Mouse (Mus musculus) left cerebral cortex, adult 18-20 months (tissue): Measurements from ENCODE around the gene Gclm. TPM values are rescaled to one million over a fixed set of nuclear protein-coding genes. Genes with fewer than 3 reads are reported as not detected.
"Not testable (repeated sequence)": the region's sequence is repeated elsewhere in the genome, so short reads cannot be mapped to it uniquely, and the experiment has no call there.

Source experiments
- DNase-seq, 2 experiments: peaks; one replicate each; pipeline ENCODE4 v3.0.0; 2021 to 2022; ENCODE audit warnings: low spot score in 2 of 2, mixed read lengths in 1 of 2
- long read RNA-seq, 2 experiments: library from polyadenylated mRNA; stranded (forward); transcript quantifications; one replicate each; pipeline ENCODE4 v2.0.0; 2021
- total RNA-seq, 2 experiments: library from RNA; stranded (reverse); gene quantifications; 2 replicates each; pipeline ENCODE4 v1.2.3; 2021

The Gclm gene
- 10 to 100 TPM; 61.1 to 70.6 TPM for total RNA-seq
- long read RNA-seq, experiment 1, full-length matches to known transcripts = 71 of 85 reads
- long read RNA-seq, experiment 1, partial matches to known transcripts = 1 of 85 reads
- long read RNA-seq, experiment 1, other reads (novel, unspliced or antisense) = 13 of 85 reads
- long read RNA-seq, experiment 2, full-length matches to known transcripts = 53 of 59 reads
- long read RNA-seq, experiment 2, partial matches to known transcripts = 0 of 59 reads
- long read RNA-seq, experiment 2, other reads (novel, unspliced or antisense) = 6 of 59 reads

DNA sequence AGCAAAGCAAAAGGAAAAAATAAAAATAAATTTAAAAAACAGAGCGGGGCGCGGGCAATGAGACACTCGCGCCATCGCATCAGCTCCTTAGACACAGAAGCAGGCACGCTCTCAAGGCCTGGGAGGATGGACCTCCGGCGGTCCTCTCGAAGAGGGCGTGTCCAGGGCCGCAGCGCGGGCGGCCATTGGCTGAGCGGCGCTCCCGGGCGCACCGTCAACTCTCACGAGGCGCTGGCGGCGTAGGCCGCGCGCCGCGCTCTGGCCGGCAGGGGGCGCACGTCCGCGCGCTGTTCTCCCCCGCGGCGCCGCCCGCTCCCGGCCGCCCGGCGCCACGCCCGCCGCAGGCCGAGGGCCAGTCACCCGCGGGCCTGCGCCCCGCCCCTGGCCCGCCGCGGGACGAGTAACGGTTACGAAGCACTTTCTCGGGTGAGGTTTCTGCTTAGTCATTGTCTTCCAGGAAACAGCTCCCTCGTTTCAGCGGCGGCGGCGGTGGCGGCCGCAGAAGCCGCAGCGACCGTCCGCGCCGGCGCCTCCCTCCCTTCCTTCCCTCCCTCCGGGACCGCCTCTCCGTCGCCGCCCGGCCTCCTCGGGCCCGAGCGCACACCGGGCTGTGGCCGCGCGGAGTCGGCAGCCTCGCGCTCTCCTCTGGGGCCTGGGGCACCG, at the start of gene Gclm:
Gclm (plus strand) TSS at position 343 of the 663 bp plus-strand sequence.
- DNase-seq = peak; percentile 87 to 94

DNA sequence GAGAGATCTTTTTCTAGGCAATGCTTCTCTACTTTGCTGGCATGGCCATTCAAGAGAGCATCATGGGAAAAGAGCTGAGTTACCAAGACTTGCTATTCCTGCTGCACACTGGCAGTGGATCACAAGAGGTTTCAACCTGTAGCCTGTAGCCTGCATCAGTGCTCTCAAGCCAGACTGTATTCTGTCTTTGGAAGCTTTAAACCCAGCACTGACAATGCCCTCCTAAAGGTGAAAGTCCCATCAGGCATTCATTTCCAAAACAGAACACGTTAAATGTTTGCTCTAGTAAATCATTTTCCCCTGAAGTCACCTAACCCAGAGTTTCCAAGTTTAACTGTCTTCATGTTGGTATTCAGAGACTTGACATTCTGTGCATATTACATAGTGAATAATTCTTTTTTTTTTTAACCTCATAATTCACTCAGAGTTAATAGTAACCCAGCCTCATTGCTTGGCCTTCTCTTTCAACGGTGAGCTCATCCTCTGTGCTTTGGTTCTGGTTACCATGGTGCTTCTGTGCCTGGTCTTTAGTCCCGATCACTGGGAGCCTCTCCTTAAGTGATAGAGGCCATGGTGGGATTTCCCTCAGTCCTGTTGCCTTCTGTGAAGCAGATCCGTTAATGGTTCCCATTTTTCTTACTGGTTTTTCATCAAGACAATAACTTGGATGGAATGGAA, 48.6 kb upstream of the Gclm start:
- DNase-seq = no peak

DNA sequence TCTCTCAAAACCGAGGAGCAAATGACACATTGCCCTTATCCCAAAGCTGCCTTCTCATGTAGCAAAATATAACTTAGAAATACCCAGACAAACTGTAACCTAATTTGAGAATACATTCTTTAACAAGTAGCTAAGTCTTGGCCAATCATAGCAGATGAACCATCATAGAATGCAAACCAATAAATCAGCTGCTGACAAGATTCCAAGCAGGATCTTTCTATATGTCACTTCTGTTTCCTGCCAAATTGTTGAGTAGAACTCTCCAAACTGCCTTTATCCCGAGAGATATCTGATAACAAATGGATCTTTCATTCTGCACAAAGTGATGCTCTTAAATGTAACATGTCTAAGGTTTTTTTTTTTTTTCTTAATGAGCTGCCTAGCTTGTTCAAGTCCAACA, 46.8 kb upstream of the Gclm start:
- no peak for DNase-seq

DNA sequence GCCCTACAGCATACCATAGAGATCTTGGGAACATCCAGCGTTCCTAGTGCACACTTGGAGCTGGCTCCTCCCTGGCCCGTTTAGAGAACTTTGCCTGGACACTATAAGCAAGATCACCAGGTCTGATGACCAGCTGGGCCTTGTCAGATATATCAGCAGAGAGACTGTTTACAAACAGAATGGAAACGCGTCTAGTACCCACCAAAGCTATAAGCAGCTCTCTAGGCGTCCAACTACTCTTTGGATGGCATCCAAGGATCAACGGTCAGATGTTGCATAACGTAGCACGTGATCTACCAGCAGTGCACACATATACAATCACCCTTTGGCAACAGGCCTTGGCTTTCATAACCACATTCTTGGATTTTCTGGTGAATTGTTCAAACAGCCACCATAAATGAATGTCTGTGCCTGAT, 46.4 kb upstream of the Gclm start:
- no peak for DNase-seq

DNA sequence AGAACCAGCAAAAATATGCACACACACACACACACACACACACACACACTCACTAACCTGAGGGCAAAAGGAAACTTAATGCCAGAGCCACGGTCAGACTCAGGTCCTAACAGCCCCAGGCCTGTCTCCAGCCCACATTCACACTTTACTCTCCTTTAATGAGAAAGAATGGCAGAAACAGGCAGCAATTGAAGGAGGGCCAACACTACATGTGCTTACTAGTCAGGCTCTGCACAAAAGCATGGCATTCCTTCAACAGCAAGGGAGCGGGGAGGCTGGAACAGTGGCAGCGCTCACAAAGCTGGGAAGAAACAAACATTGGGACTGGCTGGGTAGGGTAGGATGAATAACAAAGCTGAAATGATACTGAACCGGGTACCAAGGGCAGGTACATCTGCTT, 45.8 kb upstream of the Gclm start:
- no peak for DNase-seq

DNA sequence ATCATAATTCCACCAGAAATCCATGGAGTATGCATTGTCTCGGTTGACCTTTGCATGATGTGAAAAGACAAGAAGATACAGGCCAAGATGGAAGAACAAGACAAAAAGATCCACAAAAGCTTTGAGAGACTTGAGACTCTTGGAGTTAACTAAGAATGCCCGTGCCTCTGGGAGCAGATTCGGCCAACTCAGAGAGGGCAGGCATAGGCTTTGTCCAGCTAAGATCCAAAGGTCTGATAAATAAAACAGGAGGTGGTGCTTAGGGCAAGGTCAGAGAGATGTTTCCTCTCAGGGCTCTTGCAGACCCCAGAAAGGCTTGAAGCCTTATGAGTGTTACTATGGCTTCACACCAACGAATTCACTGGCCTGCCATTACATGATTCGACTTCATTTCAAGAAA, 45.3 kb upstream of the Gclm start:
- DNase-seq = no peak

DNA sequence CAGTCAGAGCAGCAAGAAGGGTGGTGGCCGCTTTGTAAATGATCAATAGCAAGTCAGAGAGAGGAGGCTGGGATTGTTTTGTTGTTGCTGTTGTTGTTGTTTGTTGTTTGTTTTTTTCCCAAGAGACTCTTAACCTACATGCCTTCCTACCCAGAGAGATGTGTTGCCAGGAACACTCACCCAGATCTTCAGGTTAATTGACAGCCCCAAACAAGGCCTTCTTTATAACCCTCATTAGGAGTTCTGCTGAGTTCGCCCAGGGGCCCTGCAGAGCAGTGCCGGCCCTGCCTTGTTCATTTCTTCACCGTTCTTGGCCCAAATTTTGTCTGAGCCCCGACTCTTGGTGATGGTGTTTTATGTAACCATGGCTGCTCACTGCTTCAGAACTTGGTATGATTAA, 44.9 kb upstream of the Gclm start:
- peak in 1 of 2 experiments; percentile 4 for DNase-seq

DNA sequence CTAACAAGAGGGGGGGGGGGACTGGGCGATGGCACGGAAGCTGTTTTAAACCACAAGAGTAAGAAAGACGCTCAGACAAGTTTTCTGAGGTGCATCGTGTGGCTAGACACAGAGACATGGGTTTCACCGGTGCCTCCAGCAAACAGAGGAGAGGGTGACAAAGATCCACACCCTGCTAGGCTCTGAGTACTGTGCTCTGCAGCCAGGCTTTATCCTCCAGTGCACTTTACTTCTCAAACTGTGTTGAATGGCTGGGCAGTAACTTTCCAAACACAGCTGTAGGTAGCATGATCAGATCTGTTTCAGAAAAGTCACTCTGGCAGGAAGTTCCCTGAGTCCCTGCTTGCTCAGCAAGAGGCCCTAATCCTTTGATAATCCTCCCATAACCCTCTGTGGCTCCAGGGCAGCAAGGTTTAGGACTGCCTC, 43.0 kb upstream of the Gclm start:
- no peak for DNase-seq

DNA sequence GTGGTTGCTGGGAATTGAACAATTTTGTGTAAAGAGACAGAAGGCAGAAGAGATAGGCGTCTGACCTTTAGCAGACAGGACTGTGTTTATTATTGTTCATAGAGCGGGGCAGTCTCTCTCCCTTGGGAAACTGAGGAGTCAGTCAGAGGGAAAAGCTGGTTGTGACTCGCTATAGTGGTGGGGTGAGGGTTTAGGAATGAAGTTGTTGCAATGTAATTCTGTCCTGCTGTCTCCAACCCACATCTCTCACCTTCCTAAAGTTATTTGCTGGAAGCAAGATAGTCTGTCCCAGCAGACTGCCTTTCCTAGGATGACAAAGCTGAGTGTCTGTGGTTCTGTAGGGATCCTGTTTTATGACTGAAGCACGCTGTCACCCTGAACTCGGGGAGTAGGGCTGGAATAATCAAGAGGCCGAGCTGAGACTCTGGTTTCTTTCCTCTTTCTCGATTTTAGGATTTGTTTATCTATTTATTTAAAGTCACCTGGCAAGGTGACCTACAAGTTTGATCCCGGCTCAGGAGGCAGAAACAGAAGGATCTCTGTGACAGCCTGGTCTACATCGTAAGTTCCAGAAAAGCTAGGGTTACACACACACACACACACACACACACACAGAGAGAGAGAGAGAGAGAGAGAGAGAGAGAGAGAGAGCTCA, 41.6 kb upstream of the Gclm start:
- DNase-seq = no peak

DNA sequence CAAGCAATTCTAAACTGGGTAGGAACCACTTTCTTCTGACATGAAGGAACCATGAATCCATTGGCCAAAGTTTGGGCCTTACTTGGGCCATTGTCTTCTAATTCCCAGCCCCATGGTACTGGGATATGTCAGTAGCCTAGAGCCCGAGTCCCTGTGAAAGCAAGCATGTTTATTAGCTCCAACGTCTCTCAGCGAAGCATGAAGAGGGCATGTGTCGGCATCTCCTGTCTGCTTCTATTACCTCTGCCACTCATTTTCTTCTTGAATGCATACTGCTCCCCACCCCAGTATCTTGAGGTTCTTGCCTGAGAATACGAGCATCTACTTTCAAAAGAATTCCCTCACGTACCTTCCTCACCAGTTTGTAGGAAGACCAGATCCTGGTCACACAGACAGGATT, 39.6 kb upstream of the Gclm start:
- DNase-seq = no peak

DNA sequence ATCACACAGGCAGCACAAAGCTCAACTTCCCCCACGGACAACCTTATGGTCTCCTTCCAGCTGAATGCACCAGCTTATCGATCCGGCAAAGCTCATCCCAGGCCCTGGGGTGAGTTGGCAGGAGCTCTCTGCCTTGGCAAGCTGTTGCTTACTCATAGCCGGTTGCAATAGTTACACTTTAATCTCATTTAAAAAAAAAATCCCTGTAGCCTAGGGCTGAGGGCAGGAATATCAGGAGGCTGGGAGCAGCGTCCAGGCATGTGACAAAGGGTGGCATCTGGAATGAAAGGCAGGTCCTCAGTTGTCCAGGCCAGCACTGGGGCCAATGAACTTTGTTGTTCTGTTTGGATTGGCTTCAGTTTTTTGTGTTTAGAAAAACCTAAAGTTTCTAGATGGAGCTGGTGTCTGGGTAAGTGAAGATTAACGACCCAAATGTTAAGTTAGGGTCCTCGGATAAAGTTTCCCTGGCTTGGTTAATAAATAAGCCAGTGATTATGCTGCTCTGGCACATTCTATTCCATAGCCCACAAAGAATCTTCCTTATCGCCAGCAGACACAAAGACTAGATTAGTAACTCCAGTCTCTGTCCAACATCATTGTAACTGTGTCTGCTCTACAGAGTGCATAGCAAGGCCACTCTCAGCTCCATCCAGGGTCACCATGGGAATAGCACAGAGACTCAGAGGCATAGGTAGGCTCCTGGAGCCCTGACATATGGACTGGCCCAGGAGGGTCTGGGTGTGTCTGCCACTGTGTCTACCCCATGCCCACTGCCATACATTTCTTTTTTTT, 38.9 kb upstream of the Gclm start:
- no peak for DNase-seq

DNA sequence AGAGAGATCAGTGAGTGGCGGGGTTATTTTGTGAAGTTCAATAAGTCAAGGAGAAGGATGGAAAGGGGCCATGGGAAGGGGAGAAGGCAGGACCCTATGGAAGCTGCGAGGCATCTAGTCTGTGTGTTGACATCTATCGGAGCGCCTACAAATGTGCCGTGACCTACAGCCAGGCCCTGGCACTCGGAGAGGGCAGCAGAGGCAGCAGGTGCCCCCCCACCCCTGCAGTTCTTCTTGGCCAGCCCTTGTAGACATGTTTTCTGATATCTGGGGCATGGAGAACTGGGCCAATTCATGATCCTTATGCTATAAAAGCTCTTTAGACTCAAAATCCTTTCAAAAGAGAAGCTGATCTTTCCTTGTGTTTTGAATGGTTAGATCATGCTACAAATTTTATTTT, 37.6 kb upstream of the Gclm start:
- no peak for DNase-seq

DNA sequence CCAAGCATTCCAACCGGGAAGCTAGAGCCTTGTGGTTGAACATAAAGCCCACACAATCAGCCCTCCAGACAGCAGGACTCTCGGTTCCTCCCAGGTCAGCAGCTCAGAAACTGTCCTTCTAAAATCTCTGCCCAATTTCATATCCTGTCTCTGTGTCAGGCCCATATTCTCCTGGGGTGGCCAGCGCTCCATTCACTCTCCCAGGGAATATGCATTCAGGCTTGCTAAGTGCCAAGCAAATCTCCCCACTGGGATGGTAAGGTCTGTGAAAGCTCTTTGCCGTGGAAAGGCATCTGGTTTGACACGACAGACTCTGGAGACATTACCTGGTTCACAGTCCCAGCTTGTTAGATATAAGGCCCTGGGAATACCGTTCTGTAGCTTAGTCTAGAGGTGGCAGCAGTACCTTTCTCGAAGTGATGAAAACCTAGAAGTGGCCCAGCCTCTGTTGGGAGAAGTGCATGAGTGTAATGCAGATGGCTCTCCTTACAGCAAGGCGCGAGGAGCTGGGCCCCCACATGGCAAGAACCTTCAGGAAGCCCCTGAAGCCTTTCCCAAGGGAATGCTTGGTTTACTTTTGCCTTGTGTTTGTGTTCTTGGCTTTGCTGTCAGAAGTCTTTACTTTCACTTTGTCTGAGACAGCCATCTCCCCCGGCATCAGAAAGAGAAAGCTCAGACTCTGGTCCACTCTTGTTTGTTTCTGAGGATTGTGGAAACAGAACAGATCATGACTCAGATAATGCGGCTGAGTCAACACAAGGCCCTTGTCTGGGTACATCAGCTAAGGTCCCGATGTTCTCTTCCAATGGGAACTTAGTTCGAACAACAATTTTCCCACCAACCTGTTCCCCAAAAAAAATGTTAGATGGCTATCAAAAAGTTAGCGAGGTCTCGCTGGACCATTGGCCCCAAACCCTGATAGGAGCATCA, 36.8 kb upstream of the Gclm start:
- no peak for DNase-seq

DNA sequence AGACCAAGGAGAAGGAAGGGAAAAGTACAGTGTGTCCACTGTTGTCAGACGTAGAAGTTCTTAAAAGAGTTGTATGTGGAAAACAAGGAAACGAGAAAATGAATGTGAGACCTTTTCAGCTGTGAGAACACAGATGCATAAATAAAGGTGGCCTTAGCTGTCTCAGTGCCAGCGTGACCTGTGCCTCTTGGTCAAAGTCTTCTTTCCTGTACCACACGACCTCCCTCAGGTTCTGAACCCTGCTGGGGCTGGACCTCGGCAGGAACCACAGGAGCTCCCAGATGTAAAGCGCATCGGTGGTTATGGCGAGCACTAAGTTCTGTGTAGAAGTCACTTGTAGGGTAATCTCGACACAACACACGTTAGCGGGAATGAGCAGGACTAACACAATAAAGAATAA, 35.8 kb upstream of the Gclm start:
- no peak for DNase-seq

DNA sequence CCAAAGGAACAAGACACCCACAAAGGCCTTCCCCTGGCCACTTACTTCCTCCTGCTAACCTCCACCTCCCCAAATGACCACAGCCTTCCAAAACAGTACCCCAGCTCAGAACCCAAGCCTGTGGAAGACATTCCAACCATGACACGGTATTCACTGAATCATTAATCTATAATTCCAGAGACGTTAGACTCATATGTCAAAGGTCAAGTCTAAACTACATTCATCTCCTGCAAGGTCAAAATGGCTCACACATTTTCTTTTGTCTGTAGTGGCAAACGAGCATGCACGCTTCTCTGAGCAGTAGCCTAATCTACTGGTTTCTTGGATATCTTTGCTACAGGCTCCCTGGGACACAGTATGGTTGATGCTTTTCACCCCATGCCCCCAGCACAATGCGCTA, 34.9 kb upstream of the Gclm start:
- DNase-seq = no peak

DNA sequence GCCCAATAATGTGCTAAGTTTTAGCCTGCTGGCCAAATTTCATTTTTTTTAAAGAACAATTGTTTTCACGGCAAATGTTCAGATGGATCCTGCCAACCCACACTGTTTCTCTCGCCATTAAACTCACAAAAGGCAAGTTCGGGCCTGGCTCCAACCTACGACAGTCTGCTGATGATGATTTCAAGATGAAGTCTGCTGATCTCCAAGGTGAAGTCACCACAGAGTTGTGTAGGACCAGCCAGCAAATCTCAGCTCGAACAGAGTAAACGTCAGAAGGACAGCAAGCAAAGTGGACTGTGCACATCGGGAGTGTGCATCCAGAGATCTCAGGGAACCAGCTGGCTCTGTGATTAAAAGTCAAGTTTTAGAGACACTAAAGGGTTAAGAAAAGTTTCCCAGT, 34.5 kb upstream of the Gclm start:
- no peak for DNase-seq

DNA sequence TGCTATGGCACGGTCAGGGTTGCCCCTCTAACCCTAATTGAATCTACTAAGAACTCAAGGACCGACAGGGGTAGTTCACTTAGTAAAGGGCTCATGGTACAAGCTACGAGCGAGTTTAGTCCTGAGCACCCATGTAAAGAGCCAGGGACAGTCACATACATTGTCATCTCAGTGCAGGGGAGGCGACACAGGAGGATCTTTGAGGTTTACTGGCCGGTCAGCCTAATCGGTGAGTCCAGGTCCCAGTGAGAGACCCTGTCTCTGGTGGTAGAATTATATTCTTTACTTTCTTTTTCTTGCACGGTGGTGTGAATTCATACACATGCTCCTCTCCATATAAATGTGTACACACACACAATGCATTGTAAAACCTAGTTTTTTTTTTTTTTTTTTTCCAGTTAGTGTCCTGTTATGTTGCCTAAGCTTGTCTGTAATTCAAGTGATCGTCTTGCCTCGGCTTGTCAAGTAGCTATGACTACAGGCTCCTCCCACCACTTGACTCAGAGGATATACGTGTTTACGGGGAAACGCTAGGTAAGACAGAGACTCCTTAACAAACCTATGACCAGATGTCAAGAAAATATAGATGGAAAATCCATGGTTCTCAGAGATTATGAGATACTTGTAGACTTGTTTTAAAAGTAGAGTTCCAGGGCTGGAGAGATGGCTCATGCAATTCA, 33.8 kb upstream of the Gclm start:
- no peak for DNase-seq

DNA sequence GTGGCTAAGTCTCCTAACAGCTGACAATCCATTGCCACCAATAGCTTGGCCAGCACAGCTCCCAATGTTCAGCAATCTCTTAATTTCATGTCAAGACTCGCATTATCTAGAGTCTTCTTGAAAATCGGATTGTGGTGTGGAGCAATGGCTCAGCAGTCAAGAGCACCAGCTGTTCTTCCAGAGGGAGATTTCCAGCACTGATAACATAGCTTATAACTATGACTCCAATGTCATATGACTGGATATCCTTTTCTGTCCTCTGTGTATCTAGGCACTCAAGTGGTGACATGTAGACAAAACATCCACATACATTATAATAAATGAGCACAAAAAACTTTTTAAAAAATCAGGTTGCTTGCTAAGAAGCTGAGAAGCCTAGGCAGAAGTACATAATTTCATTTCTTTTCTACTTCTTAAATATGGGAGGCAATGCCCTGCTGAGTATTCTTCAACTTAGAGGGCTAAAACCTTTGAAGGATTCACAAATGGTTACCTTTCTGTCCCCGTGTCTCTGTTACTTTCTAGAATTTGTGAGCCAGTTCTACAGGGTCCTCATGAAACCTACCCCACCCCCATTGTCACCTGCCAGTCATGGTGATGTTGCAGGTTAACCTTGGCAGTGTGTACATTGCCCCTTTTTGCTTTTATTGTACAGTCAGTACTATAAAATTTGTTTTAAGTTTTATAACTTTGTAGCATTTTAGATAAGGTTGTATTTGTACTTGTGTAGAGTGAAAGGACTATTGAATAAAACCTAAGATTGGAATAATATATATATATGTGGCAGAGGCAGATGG, 23.9 kb upstream of the Gclm start:
- no peak for DNase-seq

DNA sequence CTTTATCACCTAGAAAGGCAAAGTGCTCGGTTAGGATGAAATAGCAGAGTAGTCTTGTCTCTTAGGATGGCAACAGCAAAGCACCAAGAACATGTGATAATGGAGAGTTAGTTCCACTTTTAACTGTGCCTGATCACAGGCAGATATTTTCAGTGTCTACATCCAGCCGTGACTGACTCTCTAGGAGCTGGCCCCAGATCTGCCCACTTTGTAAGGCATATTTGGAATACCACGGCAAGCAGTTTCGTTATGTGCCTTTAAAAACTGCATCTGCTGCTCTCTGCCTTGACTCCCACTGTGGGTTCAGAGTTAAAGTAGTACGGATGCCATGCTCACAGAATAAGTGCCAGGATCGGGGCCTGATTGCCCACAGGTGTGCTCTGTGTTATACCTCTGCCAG, 18.4 kb upstream of the Gclm start:
- not testable (repeated sequence) for DNase-seq
